Mouse (Mus musculus): Measurements from ENCODE around the gene Man2a2.

DNA sequence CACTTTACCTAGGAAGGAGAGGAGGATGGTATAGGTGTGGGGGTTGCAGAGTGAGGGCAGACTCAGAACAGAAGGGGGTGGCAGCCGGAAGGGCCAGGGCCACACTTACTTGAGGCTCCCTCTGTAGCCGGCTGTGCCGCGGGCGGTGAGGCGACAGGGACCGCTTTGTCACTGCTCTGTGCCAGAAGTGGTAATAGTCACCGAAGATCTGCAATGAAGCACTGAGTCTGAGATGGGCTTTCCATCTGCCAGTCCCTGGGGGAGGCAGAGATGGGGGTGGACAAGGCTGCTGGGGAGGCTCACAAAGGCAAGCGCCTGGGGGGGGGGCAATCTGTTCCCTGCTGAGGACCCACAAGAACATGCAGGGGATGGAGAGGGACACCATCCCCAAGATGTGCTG is 26.8 kb upstream of the Man2a2 start:
- TF ChIP-seq EP300 (IDR thresholded peaks at IDR 0.05; ENCODE audit: low read depth): no peak
- TF ChIP-seq CTCF (IDR thresholded peaks at IDR 0.05; ENCODE audit: low read depth): no peak

Measured in heart, postnatal 0 days (tissue).